Mouse (Mus musculus): ENCODE data around the gene Eif2d.

GRCm38 (mm10) chr1:131161091-131161490 lies 8.1 kb downstream of the Eif2d start:
- TF ChIP-seq POLR2A (IDR thresholded peaks at IDR 0.05; ENCODE audit: insufficient read depth, low read depth, low read length) (no peak), CTCF (IDR thresholded peaks at IDR 0.05; ENCODE audit: insufficient read depth, low read depth, low read length) (no peak)
